Mouse (Mus musculus) forebrain, embryonic 14.5 days (tissue): ENCODE data around the gene Slc46a2. TPM values are rescaled to one million over a fixed set of nuclear protein-coding genes. Genes with fewer than 3 reads are reported as not detected.

Source experiments
- polyA plus RNA-seq: library from polyadenylated mRNA; unstranded; fragments of >200 nt; fragmentation: Nextera tagmentation; extraction: Ambion mirVana; gene quantifications from 2 replicates; pipeline ENCODE4 v1.2.1, GENCODE M21; 2014

Gene Slc46a2
- polyA plus RNA-seq, 1 experiment from 2014 or later: 0.08 TPM

Other genes starting within 250 kb of the Slc46a2 start
- 68.0 and 72.1 TPM in 2 replicates for gene Inip, start 113.5 kb downstream of the Slc46a2 start, polyA plus RNA-seq
- 9.8 and 11.4 TPM in 2 replicates for gene Snx30, start 109.2 kb downstream of the Slc46a2 start, polyA plus RNA-seq
- gene Mup4, start 45.7 kb upstream of the Slc46a2 start, polyA plus RNA-seq: not detected in 2 replicates
- gene Mup6, start 49.2 kb upstream of the Slc46a2 start, polyA plus RNA-seq: not detected in 2 replicates
- gene Mup7, start 155.4 kb upstream of the Slc46a2 start, polyA plus RNA-seq: not detected in 2 replicates
- gene Mup2, start 239.2 kb upstream of the Slc46a2 start, polyA plus RNA-seq: not detected in 2 replicates